Mouse (Mus musculus) cerebellum, adult 18-20 months (tissue): ENCODE results near the gene Dnmt3a.
A peak's percentile ranks its signal among the peaks of the same experiment; 100 is the strongest.

Experiments used
- DNase-seq, 2 experiments: peaks; one replicate each; pipeline ENCODE4 v3.0.0; 2021

The Dnmt3a gene

DNA sequence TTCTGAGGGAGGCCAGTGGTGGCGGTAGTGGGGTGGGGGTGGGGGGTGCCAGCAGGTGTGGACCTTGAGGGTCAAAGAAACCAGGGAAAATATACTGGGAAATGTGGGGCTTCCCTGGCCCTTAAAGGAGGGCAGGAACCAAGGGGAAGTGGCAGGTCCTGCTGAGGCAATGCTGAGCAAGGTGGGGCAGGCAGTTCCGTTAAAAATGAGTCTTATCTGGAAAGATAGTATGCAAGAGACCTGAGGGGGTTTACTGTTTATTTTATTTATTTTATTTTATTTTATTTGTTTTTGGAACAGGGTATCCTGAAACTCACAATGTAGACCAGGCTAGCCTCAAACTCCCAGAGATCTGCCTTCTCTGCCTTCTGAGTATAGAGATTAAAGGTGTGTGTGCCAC lies 50.9 kb downstream of the Dnmt3a start:
- DNase-seq: no peak

- DNase-seq: peak; percentile 49 to 62
Measured at GRCm38 (mm10) chr12:3857231-3857630, 51.4 kb downstream of the Dnmt3a start.

- peak in 1 of 2 experiments; percentile 43 for DNase-seq
Measured at GRCm38 (mm10) chr12:3857773-3858172, 52.0 kb downstream of the Dnmt3a start.

- no peak for DNase-seq
Measured at GRCm38 (mm10) chr12:3858754-3859153, 52.9 kb downstream of the Dnmt3a start.

DNA sequence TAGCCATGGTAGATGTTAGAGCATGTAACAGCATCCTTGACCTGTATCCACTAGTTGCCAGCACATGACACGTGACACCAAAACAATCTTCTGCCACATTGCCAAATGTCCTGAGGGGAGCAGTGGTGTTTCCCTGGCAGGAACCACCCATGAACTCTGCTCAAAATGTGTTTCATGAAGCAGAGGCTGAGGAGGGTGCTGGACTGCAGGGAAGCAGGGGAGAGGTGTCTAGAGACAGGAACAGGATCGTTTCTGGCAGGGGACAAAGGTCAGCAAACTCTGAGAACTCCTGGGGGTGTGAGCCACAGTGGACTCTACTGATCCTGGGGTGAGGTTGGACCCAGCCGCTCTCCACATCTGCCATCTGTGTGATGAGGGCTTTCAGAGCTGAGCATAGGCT lies 53.7 kb downstream of the Dnmt3a start:
- no peak for DNase-seq

DNA sequence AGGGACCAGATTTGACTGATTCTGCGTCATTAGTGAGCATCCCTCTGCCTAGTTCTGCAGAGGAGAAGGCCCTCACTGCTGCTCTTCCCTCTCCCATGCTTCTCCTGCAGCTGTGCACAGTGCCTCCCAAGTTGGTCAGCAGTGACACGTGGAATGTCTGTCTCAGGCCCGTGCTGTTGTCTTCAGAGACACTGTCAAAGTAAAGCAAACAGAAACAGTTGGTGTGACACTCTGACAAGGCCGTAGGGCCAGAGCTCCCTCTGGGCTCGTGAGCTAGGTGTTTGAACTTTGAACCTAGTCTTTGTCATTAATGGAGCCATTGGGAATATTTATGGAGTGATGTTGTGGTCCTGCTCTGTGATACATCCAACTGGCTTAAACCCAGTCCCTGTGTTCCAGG lies 54.2 kb downstream of the Dnmt3a start:
- no peak for DNase-seq

- DNase-seq: no peak
Measured at GRCm38 (mm10) chr12:3861665-3862228, 55.9 kb downstream of the Dnmt3a start.

DNA sequence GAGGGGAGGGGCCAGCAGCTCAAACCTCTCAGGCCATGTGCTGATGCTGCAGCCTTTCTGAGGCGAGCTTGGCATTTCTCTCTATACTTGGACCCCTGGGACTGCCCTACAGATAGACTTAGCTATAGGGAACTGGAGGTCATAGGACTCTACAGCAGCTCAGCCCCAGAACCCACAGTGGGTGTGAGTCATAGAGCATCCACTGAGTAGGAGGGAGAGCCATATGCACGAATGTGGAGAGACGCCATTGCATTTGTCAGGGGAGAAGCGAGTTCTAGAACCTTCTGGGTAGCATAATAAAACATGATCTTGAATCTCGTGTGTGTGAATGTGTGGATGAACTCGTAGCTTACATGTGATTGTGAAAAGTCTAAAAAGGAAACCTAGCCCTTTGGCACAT lies 56.4 kb downstream of the Dnmt3a start:
- DNase-seq: no peak

DNA sequence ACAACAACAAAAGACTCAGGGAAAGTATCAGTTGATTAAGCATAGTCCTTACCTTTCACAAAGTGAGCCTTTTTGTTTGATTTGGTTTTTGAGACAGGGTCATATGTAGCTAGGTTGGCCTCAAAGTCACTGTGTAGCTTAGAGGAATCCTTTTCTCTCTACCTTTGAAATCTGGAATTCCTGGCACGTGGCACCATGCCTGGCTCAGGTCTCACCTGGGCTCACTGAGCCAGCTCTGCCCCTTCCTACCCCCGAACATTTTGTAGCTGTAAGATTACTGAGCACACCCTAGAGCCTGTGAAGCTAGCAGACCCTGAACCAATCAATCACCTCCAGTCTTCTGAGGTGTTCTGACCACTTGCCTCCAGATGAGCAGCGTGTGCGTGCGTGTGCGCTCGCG lies 58.4 kb downstream of the Dnmt3a start:
- no peak for DNase-seq

DNA sequence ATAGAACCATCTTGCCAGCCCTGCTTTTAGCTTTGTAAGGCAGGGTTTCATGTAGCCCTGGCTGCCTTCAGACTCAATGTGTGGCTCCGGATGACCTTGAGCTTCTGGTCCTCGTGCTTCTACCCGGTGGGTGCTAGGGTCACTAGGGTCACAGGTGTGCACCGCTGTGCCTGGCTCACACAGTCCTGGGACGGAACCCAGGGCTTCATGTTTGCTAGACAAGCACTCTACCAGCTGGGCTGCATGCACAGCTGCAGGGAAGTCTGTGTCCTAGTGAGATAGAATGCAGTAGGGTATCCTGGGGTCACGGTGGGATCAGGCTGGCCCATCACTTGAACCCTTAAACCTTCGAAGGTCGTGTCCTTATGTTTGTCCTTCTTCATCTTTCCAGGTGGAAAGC lies 59.8 kb downstream of the Dnmt3a start:
- no peak for DNase-seq

DNA sequence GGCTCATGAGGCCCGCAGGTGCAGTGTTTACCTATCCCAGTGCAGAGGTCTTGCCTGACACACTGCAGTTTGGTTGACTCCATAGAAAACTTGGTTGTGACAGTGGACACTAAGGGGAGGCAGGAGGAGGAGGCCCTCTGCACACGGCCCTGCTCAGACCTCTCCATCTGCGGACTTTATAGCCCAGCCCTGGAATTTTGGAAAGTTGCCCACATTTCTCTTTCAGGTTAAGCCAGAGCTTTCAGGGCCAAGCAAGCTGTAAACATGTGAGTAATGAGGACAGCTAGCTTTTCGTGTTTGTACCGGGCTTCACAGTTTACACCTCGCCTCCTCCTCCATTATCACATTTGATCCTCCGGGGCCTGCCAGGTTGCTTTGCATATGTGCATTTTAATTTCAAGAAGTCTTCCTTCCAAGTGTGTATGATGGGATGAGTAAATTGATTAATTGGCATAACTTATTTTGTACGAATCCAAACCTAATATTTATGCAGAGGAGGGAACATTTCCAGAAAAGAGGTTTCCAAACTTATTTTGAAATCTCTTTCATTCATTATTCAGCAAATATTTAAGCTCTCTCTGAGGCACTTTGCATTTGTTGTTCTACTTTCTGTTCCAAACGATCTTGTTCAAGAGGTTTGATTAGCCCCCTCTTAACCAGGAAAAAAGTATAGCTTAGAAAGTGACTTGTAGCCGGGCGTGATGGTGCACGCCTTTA lies 61.0 kb downstream of the Dnmt3a start:
- DNase-seq: peak; percentile 50 to 61

DNA sequence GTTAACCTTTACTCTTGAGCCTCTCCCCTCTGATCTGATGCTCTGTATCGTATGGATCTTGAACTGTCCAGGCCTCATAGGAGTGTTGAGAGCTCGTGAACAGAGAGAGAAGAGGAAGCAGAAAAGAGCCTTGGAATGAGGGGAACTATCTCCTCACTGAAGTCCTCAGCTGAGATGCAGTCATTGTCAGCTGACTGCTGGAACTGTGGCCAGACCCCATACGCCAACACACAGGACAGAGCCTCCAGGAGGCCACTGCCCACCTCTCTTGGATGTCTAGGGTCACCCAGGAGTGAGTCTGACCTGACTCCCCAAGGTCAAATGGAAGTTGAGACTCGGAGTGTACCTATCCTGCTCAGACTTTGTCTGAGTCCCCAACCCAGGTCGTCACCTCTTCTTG lies 62.3 kb downstream of the Dnmt3a start:
- no peak for DNase-seq

DNA sequence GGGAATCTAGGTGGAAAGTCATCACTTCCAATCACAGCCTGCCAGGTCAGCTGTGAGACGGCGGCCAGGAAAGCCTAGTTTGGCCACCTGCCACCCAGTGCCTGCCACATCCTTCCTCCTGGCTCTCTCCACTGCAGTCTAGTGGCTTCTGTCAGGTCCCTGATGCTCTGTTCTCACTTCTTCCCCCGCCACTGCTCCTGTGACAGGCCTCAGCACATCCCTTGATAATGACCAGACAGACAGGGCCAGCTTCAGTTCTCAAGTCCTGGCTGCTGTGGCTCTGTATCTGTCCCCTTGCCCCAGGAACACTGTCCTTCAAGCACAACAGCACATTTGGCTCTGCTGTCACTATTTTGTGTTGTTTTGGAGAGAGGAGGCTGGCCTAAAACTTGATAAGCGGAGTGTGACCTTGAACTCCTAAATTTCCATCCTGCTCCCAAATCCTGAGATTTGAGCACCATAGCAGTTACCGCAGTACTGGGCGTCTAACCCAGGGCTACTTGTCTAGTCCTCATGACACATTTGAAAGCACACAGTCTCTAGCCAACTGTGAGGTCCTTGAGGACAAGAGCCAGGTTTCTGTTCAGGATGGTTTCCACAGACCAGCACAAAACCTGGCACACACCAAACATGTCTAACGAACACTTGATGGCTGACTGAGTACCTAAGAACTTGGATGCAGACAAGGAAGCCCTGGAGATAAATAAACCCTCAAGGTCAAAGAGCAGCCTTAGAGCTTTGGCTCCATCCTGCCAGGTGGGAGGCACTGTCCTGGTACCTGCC lies 63.1 kb downstream of the Dnmt3a start:
- DNase-seq: peak; percentile 82

DNA sequence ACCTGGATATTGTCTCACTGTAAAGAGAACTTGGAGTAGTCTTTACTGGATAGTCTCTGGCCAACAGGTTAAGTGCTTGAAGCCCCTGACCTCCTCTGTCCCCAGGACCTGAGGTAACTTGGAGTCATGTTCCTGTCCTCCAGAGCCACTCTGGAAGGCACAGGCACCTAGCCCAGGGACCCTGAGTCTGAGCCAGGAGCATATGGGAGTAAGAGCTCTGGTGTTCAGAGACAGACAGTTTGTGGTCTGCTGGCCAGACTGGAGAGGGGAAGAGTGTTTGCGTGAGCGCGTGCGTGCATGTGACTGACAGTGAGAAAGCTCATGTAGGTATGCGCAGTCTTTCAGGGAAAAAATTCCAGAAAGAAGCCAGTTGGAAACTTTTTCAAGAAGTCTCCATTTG lies 64.2 kb downstream of the Dnmt3a start:
- DNase-seq: peak; percentile 60 to 76

DNA sequence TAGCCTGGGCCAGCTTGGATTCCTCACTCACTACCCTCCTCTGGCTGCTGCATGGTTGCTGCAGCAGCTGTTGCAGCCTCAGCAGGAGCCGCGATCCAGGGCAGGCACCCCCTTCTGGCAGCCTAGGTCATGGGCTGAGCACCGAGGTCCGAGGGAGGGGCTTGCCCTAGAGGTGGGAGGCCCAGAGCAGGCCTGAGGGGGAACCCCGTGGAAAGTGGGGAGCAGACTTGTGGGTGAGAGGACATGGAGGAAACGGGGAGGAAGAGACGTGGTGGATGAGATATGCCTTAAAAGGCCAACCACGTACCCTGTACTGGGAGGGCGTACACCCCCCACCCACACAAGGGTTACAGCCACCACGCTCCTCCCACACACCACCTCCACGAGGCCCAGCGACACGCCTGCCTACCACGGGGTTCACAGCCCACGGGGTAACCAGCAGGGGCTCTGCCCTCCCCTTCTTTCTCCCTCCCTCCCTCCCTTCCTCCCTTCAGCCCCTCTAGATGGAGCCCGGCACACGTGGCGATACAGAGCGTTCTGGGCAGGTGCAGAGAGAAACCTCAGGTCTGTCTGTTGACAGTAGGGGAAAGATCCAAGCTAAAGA lies 65.2 kb downstream of the Dnmt3a start:
- DNase-seq: no peak

DNA sequence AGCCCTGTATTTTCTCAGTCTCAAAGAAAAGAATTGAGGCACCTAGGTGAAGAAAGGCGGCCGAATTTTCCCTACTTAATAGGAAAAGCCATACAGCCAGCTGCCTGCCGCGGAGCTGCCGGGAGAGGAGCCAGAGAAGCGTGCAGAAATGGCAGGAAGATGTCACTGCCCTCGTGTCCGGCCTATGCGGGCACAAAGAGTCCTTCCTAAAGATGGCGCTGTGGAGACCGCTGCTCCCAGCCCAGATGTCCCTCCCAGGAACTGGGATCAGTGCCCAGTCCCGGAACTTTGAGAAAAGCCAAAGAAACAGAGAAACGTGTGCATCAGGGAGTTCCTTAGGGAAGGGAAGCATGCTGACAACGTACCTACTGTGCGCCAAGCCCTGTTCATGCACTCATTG lies 65.8 kb downstream of the Dnmt3a start:
- peak; percentile 79 to 81 for DNase-seq

DNA sequence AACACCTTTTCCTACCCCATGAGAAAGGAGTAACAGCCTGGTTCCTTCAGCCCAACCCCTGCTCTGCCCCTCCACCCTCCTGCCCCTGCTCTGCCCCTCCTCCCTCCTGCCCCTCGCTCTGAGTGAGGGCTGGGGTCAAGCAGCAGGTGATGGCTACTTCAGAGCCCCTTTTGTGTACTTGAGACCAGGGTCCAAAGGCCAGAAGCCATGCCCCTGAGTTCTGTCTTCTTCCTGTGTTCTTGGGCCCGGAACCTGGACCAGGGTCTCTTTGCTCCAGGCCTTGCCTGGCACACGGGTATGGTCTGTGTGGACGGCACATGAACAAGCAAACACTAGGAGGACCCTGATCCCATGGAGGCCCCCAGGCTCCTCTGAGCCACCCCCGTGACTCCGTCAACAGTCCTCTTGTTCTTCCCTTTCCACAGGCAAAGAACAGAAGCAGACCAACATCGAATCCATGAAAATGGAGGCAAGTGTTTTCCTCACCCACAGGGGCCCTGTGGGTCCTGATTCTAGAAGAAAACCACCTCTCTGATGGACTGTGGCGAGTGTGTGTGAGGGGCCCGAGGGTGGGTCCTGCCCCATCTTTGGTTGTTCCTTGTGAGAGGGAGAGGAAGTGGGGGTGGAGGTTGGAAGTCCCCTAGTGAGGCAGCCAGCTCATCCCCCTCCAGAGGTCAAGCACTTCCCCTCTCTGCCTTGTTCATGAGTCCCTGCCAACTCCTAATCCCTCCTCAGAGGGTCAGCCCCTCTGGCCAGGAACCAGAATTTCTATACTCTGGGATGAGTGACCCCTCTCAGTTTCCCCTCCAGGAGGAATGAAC lies 66.8 kb downstream of the Dnmt3a start:
- DNase-seq: no peak

DNA sequence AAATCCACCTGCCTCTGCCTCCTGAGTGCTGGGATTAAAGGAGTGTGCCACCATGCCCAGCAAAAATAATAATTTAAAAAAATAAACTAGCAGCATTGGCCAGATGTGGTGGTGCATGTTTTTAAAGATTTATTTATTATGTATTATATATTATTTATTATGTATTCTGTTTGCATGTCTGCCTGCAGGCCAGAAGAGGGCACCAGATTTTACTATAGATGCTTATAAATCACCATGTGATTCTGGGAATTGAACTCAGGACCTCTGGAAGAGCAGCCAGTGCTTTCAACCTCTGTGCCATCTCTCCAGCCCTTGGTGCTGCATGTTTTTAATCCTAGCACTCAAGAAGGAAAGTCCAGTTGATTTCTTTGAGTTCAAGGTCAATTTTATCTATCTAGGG lies 69.7 kb downstream of the Dnmt3a start:
- no peak for DNase-seq

DNA sequence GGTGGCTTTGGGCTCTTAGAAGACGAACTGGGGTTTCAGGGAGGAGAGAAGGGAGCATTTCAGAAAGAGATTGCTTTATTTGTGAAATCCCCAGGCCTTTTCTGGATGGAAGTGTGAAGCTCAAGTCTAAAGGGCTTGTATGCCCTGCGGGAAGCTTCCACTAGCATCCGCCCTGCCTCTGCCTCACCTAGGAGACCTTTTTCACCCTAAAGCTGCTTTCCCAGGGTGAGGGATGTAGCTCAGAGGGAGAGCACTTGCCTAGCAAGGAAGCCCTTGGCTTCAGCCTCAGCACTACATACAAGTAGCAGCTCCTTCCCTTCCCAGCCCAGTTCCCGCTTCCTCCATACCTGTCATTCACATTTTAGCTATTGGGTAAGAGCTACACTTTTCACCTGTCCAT lies 71.6 kb downstream of the Dnmt3a start:
- no peak for DNase-seq

GRCm38 (mm10) chr12:3881474-3881873 lies 75.7 kb downstream of the Dnmt3a start:
- no peak for DNase-seq

- DNase-seq: no peak
Measured at GRCm38 (mm10) chr12:3884892-3885493, 79.2 kb downstream of the Dnmt3a start.

DNA sequence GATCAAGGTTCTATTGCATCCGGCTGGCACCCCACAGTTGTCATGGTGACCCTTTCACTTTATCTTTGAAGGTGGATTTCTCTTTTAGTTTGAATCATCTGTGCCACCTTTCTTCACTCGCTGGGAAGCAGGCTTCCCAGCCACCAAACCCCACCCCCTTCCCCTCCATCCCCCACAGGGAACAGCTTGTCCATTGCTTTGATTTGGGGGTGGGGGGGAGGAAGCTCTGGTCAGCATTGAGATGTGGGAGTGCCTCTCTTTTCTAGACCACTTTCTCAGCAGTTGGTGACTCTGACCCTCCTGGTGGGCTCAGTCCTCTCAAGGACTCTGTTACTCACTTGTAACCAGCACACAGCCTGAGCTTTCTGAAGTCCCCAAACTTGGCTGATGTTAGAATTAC lies 80.8 kb downstream of the Dnmt3a start:
- DNase-seq: no peak
